Mouse (Mus musculus) embryonic facial prominence, embryonic 15.5 days (tissue): Measurements from ENCODE around the gene Crtc2. TPM values are rescaled to one million over a fixed set of nuclear protein-coding genes. Genes with fewer than 3 reads are reported as not detected.
"Not testable (repeated sequence)": the region's sequence is repeated elsewhere in the genome, so short reads cannot be mapped to it uniquely, and the experiment has no call there.

Experiments
- ATAC-seq: fragments of 200-750 bp; cut with Nextera tagmentation; 2 replicates; pipeline ENCODE4 v1.8.0; 2017; ENCODE audit warnings: low read depth, moderate TSS enrichment; ENCODE audit not compliant: insufficient number of reproducible peaks, low FRiP score, low TSS enrichment
- H3K27ac ChIP-seq: fragments of 300-500 bp; sonication (generic); replicated peaks from 2 replicates; pipeline ENCODE4 v1.5.1; 2015; ENCODE audit warnings: mild to moderate bottlenecking, inconsistent platforms
- H3K27me3 ChIP-seq: fragments of 300-500 bp; sonication (generic); 2 replicates; pipeline ENCODE4 v1.6.1; 2015; ENCODE audit warnings: inconsistent platforms
- H3K36me3 ChIP-seq: fragments of 300-500 bp; sonication (generic); 2 replicates; pipeline ENCODE4 v1.6.1; 2015; ENCODE audit warnings: mild to moderate bottlenecking, inconsistent platforms
- H3K4me1 ChIP-seq: fragments of 300-500 bp; sonication (generic); 2 replicates; pipeline ENCODE4 v1.6.1; 2015; ENCODE audit warnings: inconsistent platforms
- H3K4me2 ChIP-seq: fragments of 300-500 bp; sonication (generic); replicated peaks from 2 replicates; pipeline ENCODE4 v1.6.1; 2015; ENCODE audit warnings: mild to moderate bottlenecking, inconsistent platforms
- H3K4me3 ChIP-seq: fragments of 300-500 bp; sonication (generic); replicated peaks from 2 replicates; pipeline ENCODE4 v1.5.1; 2015; ENCODE audit warnings: mild to moderate bottlenecking, inconsistent platforms
- H3K9ac ChIP-seq: fragments of 300-500 bp; sonication (generic); 2 replicates; pipeline ENCODE4 v1.6.1; 2015; ENCODE audit warnings: inconsistent platforms
- H3K9me3 ChIP-seq: fragments of 300-500 bp; sonication (generic); replicated peaks from 2 replicates; pipeline ENCODE4 v1.6.1; 2016; ENCODE audit warnings: inconsistent platforms
- WGBS: fragments of 180-500 bp; shearing (Covaris S2); methylation state at CpG from one replicate; pipeline ENCODE4 v1.1.7; 2015; 5-methylcytosine and 5-hydroxymethylcytosine counted together
- polyA plus RNA-seq: library from polyadenylated mRNA; unstranded; fragments of >200 nt; fragmentation: Nextera tagmentation; extraction: Ambion mirVana; gene quantifications from 2 replicates; pipeline ENCODE4 v1.2.1, GENCODE M21; 2015

Crtc2 gene
- polyA plus RNA-seq, 1 experiment from 2014 or later = 27.8 TPM

DNA sequence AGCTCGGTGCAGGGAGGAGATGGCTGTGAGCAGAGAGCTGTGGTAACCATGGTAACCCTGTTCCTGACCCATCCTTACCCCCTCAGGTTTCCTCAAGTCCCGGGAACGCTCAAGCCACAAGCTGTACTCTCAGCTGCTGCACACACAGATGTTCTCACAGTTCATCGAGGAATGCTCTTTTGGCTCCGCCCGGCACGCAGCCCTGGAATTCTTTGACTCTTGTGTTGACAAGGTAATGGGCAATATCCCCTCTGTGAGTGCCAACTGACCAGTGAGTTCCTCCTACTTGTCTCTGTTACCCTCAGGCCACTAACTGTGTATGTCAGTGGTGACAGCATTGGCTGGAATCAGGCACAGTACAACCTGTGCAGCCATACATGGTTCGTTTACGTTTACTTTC is 18.2 kb downstream of the Crtc2 start:
- Histone ChIP-seq H3K36me3 (peaks cover 59% of the 10 kb centered on the region), H3K9ac (no peak overlapping the region), H3K4me1 (no peaks in the 10 kb centered on the region), H3K27me3 (no peaks in the 10 kb centered on the region), H3K9me3 (no peaks in the 10 kb centered on the region), H3K4me2 (no peak overlapping the region), H3K4me3 (no peak overlapping the region), H3K27ac (no peak overlapping the region)
- ATAC-seq = no peak
- WGBS = 60% methylated on average over 9 of the region's 9 CpGs

- no peaks in the 10 kb centered on the region for H3K27me3 ChIP-seq
- H3K9ac ChIP-seq = no peak overlapping the region
- H3K27ac ChIP-seq = no peak overlapping the region
- H3K9me3 ChIP-seq = no peaks in the 10 kb centered on the region
- H3K4me2 ChIP-seq = no peak overlapping the region
- ATAC-seq = no peak
- H3K4me1 ChIP-seq = no peaks in the 10 kb centered on the region
- whole genome bisulfite sequencing = 89% methylated on average over 22 of the region's 22 CpGs
- peaks cover 73% of the 10 kb centered on the region for H3K36me3 ChIP-seq
- no peak overlapping the region for H3K4me3 ChIP-seq
These were observed 19.9 kb downstream of the Crtc2 start for GRCm38 (mm10) chr3:90273855-90274254.

GRCm38 (mm10) chr3:90275286-90275685 is 21.3 kb downstream of the Crtc2 start:
- no peak overlapping the region for H3K4me3 ChIP-seq
- H3K9ac ChIP-seq = no peak overlapping the region
- WGBS = 89% methylated on average over 11 of the region's 11 CpGs
- H3K27ac ChIP-seq = no peak overlapping the region
- ATAC-seq = no peak
- H3K4me1 ChIP-seq = no peaks in the 10 kb centered on the region
- peaks cover 79% of the 10 kb centered on the region for H3K36me3 ChIP-seq
- H3K9me3 ChIP-seq = no peaks in the 10 kb centered on the region
- H3K4me2 ChIP-seq = no peak overlapping the region
- no peaks in the 10 kb centered on the region for H3K27me3 ChIP-seq

DNA sequence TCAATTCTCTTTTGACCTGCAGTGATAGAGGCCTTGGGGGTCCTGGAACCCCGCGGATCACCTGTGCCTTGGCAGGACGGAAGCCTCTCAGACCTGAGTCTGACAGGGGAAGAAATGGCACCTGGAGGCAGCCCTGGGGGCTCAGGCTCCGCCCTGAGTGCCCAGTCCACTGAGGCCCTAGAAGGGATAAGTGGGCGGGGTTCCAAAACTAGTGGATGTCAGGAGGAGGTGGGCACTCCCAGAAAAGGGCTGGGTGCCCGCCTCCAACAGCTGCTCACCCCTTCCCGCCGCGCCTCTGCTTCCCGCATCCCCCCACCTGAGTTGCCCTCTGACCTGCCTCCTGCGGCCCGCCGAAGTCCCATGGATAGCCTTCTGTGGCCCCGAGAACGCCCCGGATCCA is 22.9 kb downstream of the Crtc2 start:
- H3K27ac ChIP-seq = no peak overlapping the region
- no peak overlapping the region for H3K4me3 ChIP-seq
- H3K4me1 ChIP-seq = no peaks in the 10 kb centered on the region
- H3K36me3 ChIP-seq = peaks cover 79% of the 10 kb centered on the region
- H3K27me3 ChIP-seq = no peaks in the 10 kb centered on the region
- H3K4me2 ChIP-seq = no peak overlapping the region
- H3K9ac ChIP-seq = no peak overlapping the region
- ATAC-seq = no peak
- no peaks in the 10 kb centered on the region for H3K9me3 ChIP-seq
- 48% methylated on average over 16 of the region's 16 CpGs for WGBS

GRCm38 (mm10) chr3:90277793-90278192 is 23.8 kb downstream of the Crtc2 start:
- no peak overlapping the region for H3K9ac ChIP-seq
- no peak overlapping the region for H3K4me3 ChIP-seq
- H3K9me3 ChIP-seq = no peaks in the 10 kb centered on the region
- H3K4me2 ChIP-seq = no peak overlapping the region
- H3K27ac ChIP-seq = no peak overlapping the region
- peaks cover 71% of the 10 kb centered on the region for H3K36me3 ChIP-seq
- no peak for ATAC-seq
- no peaks in the 10 kb centered on the region for H3K27me3 ChIP-seq
- H3K4me1 ChIP-seq = no peaks in the 10 kb centered on the region
- WGBS = 89% methylated on average over 9 of the region's 9 CpGs

DNA sequence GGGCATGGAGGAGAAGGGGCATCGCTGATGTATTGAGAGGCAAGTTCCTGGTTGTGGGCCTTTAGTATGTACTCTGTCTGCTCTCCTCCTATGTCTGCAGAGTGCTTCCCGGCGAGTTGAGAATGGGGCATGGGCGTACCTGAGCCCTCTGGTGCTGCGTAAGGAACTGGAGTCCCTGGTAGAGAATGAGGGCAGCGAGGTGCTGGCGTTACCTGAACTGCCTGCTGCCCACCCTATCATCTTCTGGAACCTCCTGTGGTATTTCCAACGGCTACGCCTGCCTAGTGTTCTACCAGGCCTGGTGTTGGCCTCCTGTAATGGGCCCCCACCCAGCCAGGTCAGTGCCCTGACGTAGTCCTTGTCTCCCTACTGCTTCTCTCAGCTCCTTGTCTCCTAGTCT is 24.2 kb downstream of the Crtc2 start:
- no peaks in the 10 kb centered on the region for H3K4me1 ChIP-seq
- 92% methylated on average over 10 of the region's 10 CpGs for WGBS
- no peak overlapping the region for H3K4me2 ChIP-seq
- H3K27me3 ChIP-seq = no peaks in the 10 kb centered on the region
- no peak overlapping the region for H3K27ac ChIP-seq
- no peak for ATAC-seq
- H3K9me3 ChIP-seq = no peaks in the 10 kb centered on the region
- no peak overlapping the region for H3K4me3 ChIP-seq
- peaks cover 68% of the 10 kb centered on the region for H3K36me3 ChIP-seq
- no peak overlapping the region for H3K9ac ChIP-seq

GRCm38 (mm10) chr3:90279216-90279615 is 25.3 kb downstream of the Crtc2 start:
- WGBS = 93% methylated on average over 9 of the region's 9 CpGs
- Histone ChIP-seq H3K36me3 (peaks cover 58% of the 10 kb centered on the region), H3K4me3 (no peak overlapping the region), H3K9me3 (no peaks in the 10 kb centered on the region), H3K9ac (no peak overlapping the region), H3K4me1 (no peaks in the 10 kb centered on the region), H3K27ac (no peak overlapping the region), H3K27me3 (no peaks in the 10 kb centered on the region), H3K4me2 (no peak overlapping the region)
- ATAC-seq = no peak

- 94% methylated on average over 7 of the region's 7 CpGs for WGBS
- Histone ChIP-seq H3K9ac (no peak overlapping the region), H3K4me3 (no peak overlapping the region), H3K36me3 (peaks cover 55% of the 10 kb centered on the region), H3K4me2 (no peak overlapping the region), H3K9me3 (no peaks in the 10 kb centered on the region), H3K4me1 (no peaks in the 10 kb centered on the region), H3K27me3 (no peaks in the 10 kb centered on the region), H3K27ac (no peak overlapping the region)
- ATAC-seq = no peak
These were observed 25.8 kb downstream of the Crtc2 start for GRCm38 (mm10) chr3:90279743-90280142.

DNA sequence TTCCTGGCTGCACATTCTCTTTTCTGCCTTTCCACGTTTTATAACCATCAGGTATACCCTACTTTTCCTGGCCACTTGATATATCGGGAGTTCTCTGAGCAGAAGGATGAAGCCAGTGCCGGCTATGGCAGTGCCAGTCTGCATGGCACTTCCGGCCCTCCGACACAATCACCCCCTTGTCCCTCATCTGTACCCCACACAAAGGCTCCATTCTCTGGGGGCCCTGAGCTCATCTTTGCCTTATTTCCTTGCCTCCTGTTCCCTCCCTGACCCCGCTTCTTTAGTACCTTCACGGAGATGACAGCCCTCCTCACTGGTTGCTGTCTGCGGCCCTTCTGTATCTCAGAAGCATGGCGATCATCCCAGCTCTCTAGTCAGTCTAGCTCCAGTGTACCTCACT is 26.7 kb downstream of the Crtc2 start:
- Histone ChIP-seq H3K4me3 (no peak overlapping the region), H3K9me3 (no peaks in the 10 kb centered on the region), H3K27ac (no peak overlapping the region), H3K27me3 (no peaks in the 10 kb centered on the region), H3K4me1 (no peaks in the 10 kb centered on the region), H3K36me3 (peaks cover 47% of the 10 kb centered on the region), H3K4me2 (no peak overlapping the region), H3K9ac (no peak overlapping the region)
- WGBS = 72% methylated on average over 9 of the region's 9 CpGs
- no peak for ATAC-seq

DNA sequence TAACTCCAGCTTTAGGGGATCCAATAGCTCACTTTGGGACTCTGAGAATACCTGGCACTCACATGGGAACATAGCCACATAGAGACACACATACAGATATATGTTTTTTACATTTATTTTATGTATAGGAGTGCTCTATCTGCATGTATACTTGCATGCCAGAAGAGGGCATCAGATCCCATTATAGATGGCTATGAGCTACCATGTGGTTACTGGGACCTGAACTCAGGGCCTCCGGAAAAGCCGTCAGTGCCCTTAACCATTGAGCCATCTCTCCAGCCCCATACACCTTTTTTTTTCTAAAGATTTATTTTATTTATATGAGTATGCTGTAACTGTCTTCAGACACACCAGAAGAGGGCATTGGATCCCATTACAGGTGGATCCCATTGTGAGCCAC is 30.2 kb downstream of the Crtc2 start:
- H3K9ac ChIP-seq = no peak overlapping the region
- 98% methylated on average over 2 of the region's 2 CpGs for WGBS
- no peaks in the 10 kb centered on the region for H3K27me3 ChIP-seq
- no peak overlapping the region for H3K4me3 ChIP-seq
- H3K4me2 ChIP-seq = no peak overlapping the region
- ATAC-seq = no peak
- H3K9me3 ChIP-seq = no peaks in the 10 kb centered on the region
- no peaks in the 10 kb centered on the region for H3K4me1 ChIP-seq
- no peak overlapping the region for H3K27ac ChIP-seq
- H3K36me3 ChIP-seq = peaks cover 15% of the 10 kb centered on the region

DNA sequence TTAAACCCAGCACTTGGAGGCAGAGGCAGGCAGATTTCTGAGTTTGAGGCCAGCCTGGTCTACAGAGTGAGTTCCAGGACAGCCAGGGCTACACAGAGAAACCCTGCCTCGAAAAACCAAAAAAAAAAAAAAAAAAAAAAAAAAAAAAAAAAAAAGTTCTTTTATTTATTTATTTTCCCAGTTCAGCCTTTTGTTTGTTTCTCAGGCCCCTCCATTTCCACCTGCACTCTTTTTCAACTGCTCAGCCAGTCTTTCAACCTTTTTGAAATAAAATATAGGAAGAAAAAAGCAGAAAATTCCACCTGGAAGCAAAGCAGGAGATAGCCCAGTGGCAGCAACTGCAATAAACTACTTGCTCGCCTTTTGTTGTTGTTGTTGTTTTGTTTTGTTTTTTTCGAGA is 35.4 kb downstream of the Crtc2 start:
- H3K36me3 ChIP-seq, ATAC-seq, H3K27me3 ChIP-seq, H3K4me2 ChIP-seq, H3K9ac ChIP-seq, H3K4me3 ChIP-seq, H3K9me3 ChIP-seq, H3K27ac ChIP-seq, H3K4me1 ChIP-seq: not testable (repeated sequence)
- WGBS = 81% methylated on average over 3 of the region's 3 CpGs

DNA sequence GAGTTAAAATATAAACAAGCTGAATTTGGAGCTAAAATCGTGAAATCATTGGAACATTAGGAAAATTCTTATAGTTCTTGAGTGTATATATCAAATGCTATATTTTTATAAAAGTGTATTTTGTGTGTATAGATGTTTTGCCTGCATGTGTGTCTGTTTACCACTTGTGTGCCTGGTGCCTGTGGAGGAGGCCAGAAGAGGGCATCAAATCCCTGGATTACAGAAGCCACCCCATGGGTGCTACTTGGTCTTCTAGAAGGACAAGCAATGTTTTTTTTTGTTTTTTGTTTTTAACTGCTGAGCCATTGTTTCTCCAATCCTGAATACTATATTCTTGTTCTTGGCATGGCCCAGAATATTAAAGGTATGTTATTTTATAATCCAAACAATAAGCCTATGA is 36.6 kb downstream of the Crtc2 start:
- WGBS = 85% methylated on average over 1 of the region's 1 CpGs
- H3K4me2 ChIP-seq = no peak overlapping the region
- no peak overlapping the region for H3K9ac ChIP-seq
- no peaks in the 10 kb centered on the region for H3K27me3 ChIP-seq
- H3K36me3 ChIP-seq = no peaks in the 10 kb centered on the region
- H3K9me3 ChIP-seq = no peaks in the 10 kb centered on the region
- peaks cover 14% of the 10 kb centered on the region for H3K4me1 ChIP-seq
- no peak overlapping the region for H3K4me3 ChIP-seq
- H3K27ac ChIP-seq = no peak overlapping the region
- no peak for ATAC-seq
